Mouse (Mus musculus) embryonic facial prominence, embryonic 12.5 days (tissue): ENCODE data around the gene Atr. TPM values are rescaled to one million over a fixed set of nuclear protein-coding genes. Genes with fewer than 3 reads are reported as not detected.
A peak's percentile ranks its signal among the peaks of the same experiment; 100 is the strongest.

ENCODE experiments used
- ATAC-seq: fragments of 200-750 bp; cut with Nextera tagmentation; 2 replicates; pipeline ENCODE4 v1.8.0; 2017; ENCODE audit not compliant: insufficient number of reproducible peaks, insufficient read depth, low FRiP score, low TSS enrichment
- H3K27ac ChIP-seq: fragments of 300-500 bp; sonication (generic); 2 replicates; pipeline ENCODE4 v1.5.1; 2016; ENCODE audit warnings: mild to moderate bottlenecking
- H3K27me3 ChIP-seq: fragments of 300-500 bp; sonication (generic); 2 replicates; pipeline ENCODE4 v1.6.1; 2016; ENCODE audit warnings: mild to moderate bottlenecking, moderate library complexity
- H3K36me3 ChIP-seq: fragments of 300-500 bp; sonication (generic); 2 replicates; pipeline ENCODE4 v1.6.1; 2016; ENCODE audit warnings: mild to moderate bottlenecking
- H3K4me1 ChIP-seq: fragments of 300-500 bp; sonication (generic); 2 replicates; pipeline ENCODE4 v1.6.1; 2016
- H3K4me2 ChIP-seq: fragments of 300-500 bp; sonication (generic); replicated peaks from 2 replicates; pipeline ENCODE4 v1.6.1; 2016; ENCODE audit warnings: mild to moderate bottlenecking, moderate library complexity
- H3K4me3 ChIP-seq: fragments of 300-500 bp; sonication (generic); 2 replicates; pipeline ENCODE4 v1.5.1; 2016; ENCODE audit warnings: mild to moderate bottlenecking
- H3K9ac ChIP-seq: fragments of 300-500 bp; sonication (generic); 2 replicates; pipeline ENCODE4 v1.6.1; 2016; ENCODE audit warnings: mild to moderate bottlenecking, moderate library complexity
- H3K9me3 ChIP-seq: fragments of 300-500 bp; sonication (generic); 2 replicates; pipeline ENCODE4 v1.6.1; 2016; ENCODE audit warnings: mild to moderate bottlenecking, moderate library complexity
- WGBS: fragments of 180-500 bp; shearing (Covaris S2); methylation state at CpG from one replicate; pipeline ENCODE4 v1.1.7; 2016; 5-methylcytosine and 5-hydroxymethylcytosine counted together
- polyA plus RNA-seq: library from polyadenylated mRNA; unstranded; fragments of >200 nt; fragmentation: Nextera tagmentation; extraction: Ambion mirVana; gene quantifications from 2 replicates; pipeline ENCODE4 v1.2.1, GENCODE M21; 2016

Atr gene
- 24.1 and 27.5 TPM in 2 replicates for polyA plus RNA-seq

- peak within 1 kb of the TSS; percentile 90 for H3K4me2 ChIP-seq
- H3K4me3 ChIP-seq = peak within 1 kb of the TSS; percentile 89
- under 1% methylated on average over 60 of the region's 69 CpGs for WGBS
- peak within 1 kb of the TSS; percentile 81 for H3K27ac ChIP-seq
- no peaks in the 10 kb centered on the region for H3K27me3 ChIP-seq
- no peaks in the 10 kb centered on the region for H3K4me1 ChIP-seq
- H3K9me3 ChIP-seq = no peaks in the 10 kb centered on the region
- H3K9ac ChIP-seq = peak within 1 kb of the TSS; percentile 80
- no peaks in the 10 kb centered on the region for H3K36me3 ChIP-seq
- peak; percentile 75 for ATAC-seq
These were observed at the start of gene Atr for GRCm38 (mm10) chr9:95857414-95858026. Atr (plus strand) TSS chr9:95857597.

GRCm38 (mm10) chr9:95809596-95809995, 47.8 kb upstream of the Atr start:
- Histone ChIP-seq H3K27ac (no peak overlapping the region), H3K27me3 (no peaks in the 10 kb centered on the region), H3K4me2 (no peak overlapping the region), H3K9ac (no peak overlapping the region), H3K4me3 (no peak overlapping the region), H3K4me1 (peaks cover 8% of the 10 kb centered on the region; the same call in 1 of the 2 replicates), H3K36me3 (no peaks in the 10 kb centered on the region), H3K9me3 (no peaks in the 10 kb centered on the region)
- WGBS = 74% methylated on average over 4 of the region's 4 CpGs
- ATAC-seq = no peak

GRCm38 (mm10) chr9:95811817-95812216, 45.6 kb upstream of the Atr start:
- no peaks in the 10 kb centered on the region for H3K9me3 ChIP-seq
- no peak overlapping the region for H3K27ac ChIP-seq
- no peak overlapping the region for H3K9ac ChIP-seq
- H3K27me3 ChIP-seq = no peaks in the 10 kb centered on the region
- H3K4me1 ChIP-seq = peaks cover 8% of the 10 kb centered on the region; the same call in 1 of the 2 replicates
- H3K4me2 ChIP-seq = no peak overlapping the region
- no peak overlapping the region for H3K4me3 ChIP-seq
- H3K36me3 ChIP-seq = no peaks in the 10 kb centered on the region
- WGBS = 96% methylated on average over 4 of the region's 4 CpGs
- no peak for ATAC-seq

- H3K27me3 ChIP-seq = no peaks in the 10 kb centered on the region
- H3K4me2 ChIP-seq = 0 out of 2 replicates have a peak overlapping the region, but pooled peaks have one; percentile 9
- H3K9ac ChIP-seq = no peak overlapping the region
- H3K27ac ChIP-seq = no peak overlapping the region
- no peak overlapping the region for H3K4me3 ChIP-seq
- no peaks in the 10 kb centered on the region for H3K9me3 ChIP-seq
- ATAC-seq = peak; percentile 64; the same call in 1 of the 2 replicates
- WGBS = 31% methylated on average over 20 of the region's 20 CpGs
- H3K36me3 ChIP-seq = no peaks in the 10 kb centered on the region
- peaks cover 8% of the 10 kb centered on the region; the same call in 1 of the 2 replicates for H3K4me1 ChIP-seq
These were observed 43.5 kb upstream of the Atr start for GRCm38 (mm10) chr9:95813721-95814531.

- ATAC-seq = no peak
- no peak overlapping the region for H3K27ac ChIP-seq
- H3K4me1 ChIP-seq = peaks cover 8% of the 10 kb centered on the region; the same call in 1 of the 2 replicates
- no peaks in the 10 kb centered on the region for H3K27me3 ChIP-seq
- no peak overlapping the region for H3K9ac ChIP-seq
- no peak overlapping the region for H3K4me3 ChIP-seq
- WGBS = 72% methylated on average over 11 of the region's 11 CpGs
- no peaks in the 10 kb centered on the region for H3K36me3 ChIP-seq
- no peak overlapping the region for H3K4me2 ChIP-seq
- no peaks in the 10 kb centered on the region for H3K9me3 ChIP-seq
These were observed 42.3 kb upstream of the Atr start for GRCm38 (mm10) chr9:95815015-95815673.

- no peak for ATAC-seq
- Histone ChIP-seq H3K9ac (no peak overlapping the region), H3K9me3 (no peaks in the 10 kb centered on the region), H3K36me3 (no peaks in the 10 kb centered on the region), H3K4me2 (no peak overlapping the region), H3K27me3 (no peaks in the 10 kb centered on the region), H3K4me1 (peaks cover 8% of the 10 kb centered on the region; the same call in 1 of the 2 replicates), H3K4me3 (no peak overlapping the region), H3K27ac (no peak overlapping the region)
- WGBS = 87% methylated on average over 4 of the region's 4 CpGs
These were observed 41.7 kb upstream of the Atr start for GRCm38 (mm10) chr9:95815706-95816105.

GRCm38 (mm10) chr9:95822531-95822930, 34.9 kb upstream of the Atr start:
- Histone ChIP-seq H3K9me3 (no peaks in the 10 kb centered on the region), H3K9ac (no peak overlapping the region), H3K27me3 (no peaks in the 10 kb centered on the region), H3K4me1 (no peaks in the 10 kb centered on the region), H3K36me3 (no peaks in the 10 kb centered on the region), H3K4me2 (no peak overlapping the region), H3K27ac (no peak overlapping the region), H3K4me3 (no peak overlapping the region)
- no peak for ATAC-seq
- 82% methylated on average over 7 of the region's 7 CpGs for WGBS

- H3K36me3 ChIP-seq = no peaks in the 10 kb centered on the region
- ATAC-seq = no peak
- H3K27ac ChIP-seq = no peak overlapping the region
- H3K4me3 ChIP-seq = no peak overlapping the region
- H3K4me2 ChIP-seq = no peak overlapping the region
- H3K27me3 ChIP-seq = no peaks in the 10 kb centered on the region
- H3K9ac ChIP-seq = no peak overlapping the region
- H3K9me3 ChIP-seq = no peaks in the 10 kb centered on the region
- no peaks in the 10 kb centered on the region for H3K4me1 ChIP-seq
- WGBS = 94% methylated on average over 5 of the region's 5 CpGs
These were observed 29.8 kb upstream of the Atr start for GRCm38 (mm10) chr9:95827565-95827964.

GRCm38 (mm10) chr9:95832758-95833157, 24.6 kb upstream of the Atr start:
- Histone ChIP-seq H3K27me3 (no peaks in the 10 kb centered on the region), H3K27ac (no peak overlapping the region), H3K4me2 (no peak overlapping the region), H3K9ac (no peak overlapping the region), H3K4me1 (no peaks in the 10 kb centered on the region), H3K36me3 (no peaks in the 10 kb centered on the region), H3K4me3 (no peak overlapping the region), H3K9me3 (no peaks in the 10 kb centered on the region)
- ATAC-seq = no peak
- WGBS = 90% methylated on average over 3 of the region's 3 CpGs

GRCm38 (mm10) chr9:95834799-95835198, 22.6 kb upstream of the Atr start:
- Histone ChIP-seq H3K27me3 (no peaks in the 10 kb centered on the region), H3K9me3 (no peaks in the 10 kb centered on the region), H3K4me1 (no peaks in the 10 kb centered on the region), H3K27ac (no peak overlapping the region), H3K4me2 (no peak overlapping the region), H3K9ac (no peak overlapping the region), H3K4me3 (no peak overlapping the region), H3K36me3 (no peaks in the 10 kb centered on the region)
- 67% methylated on average over 3 of the region's 3 CpGs for WGBS
- ATAC-seq = no peak

GRCm38 (mm10) chr9:95835741-95836140, 21.7 kb upstream of the Atr start:
- no peak overlapping the region for H3K4me3 ChIP-seq
- no peak overlapping the region for H3K27ac ChIP-seq
- H3K9ac ChIP-seq = no peak overlapping the region
- no peak for ATAC-seq
- no peaks in the 10 kb centered on the region for H3K9me3 ChIP-seq
- H3K4me1 ChIP-seq = no peaks in the 10 kb centered on the region
- no peak overlapping the region for H3K4me2 ChIP-seq
- no peaks in the 10 kb centered on the region for H3K27me3 ChIP-seq
- H3K36me3 ChIP-seq = no peaks in the 10 kb centered on the region
- 89% methylated on average over 10 of the region's 10 CpGs for WGBS
